Mouse (Mus musculus): Measurements from ENCODE around the gene Khdc4.
A peak's percentile ranks its signal among the peaks of the same experiment; 100 is the strongest.

Gene Khdc4

DNA sequence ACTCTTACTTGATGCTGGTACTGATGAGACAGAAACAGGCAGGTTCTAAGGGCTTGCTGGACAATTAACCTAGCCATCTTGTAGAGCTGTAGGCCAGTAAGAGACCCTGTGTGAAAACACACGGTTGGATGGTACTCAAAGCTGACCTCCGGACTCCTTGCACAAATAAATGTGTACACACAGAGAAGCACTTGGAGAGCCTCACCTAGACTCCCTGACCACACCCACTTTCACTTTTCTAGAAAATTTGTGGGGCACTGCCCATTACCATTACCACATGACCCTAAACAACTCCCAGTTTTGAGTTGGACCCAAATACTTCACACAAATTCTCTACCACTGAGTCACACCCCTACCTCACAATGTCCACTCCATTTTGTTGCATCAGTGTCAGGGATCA is 51.0 kb downstream of the Khdc4 start:
- DNase-seq (ENCODE audit: low read depth): no peak

DNA sequence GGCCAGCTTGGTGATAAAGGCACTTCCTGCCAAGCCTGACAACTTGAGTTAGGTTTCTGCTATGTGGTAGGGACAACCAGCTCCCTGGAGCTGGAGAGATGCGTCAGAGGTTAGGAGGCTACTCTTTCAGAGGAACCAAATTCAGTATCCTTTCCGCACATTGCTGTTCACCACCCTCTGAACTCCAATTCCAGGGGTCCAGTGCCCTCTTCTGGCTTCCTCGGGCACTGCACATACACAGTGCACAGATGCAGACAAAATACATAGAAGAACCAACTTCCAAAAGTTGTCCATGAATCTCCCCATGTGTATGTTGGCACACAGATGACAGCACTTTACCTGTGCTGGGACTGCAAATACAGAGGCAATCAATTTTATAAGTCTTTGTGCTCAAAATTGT is 53.0 kb downstream of the Khdc4 start:
- DNase-seq (ENCODE audit: low read depth): peak; percentile 79

DNA sequence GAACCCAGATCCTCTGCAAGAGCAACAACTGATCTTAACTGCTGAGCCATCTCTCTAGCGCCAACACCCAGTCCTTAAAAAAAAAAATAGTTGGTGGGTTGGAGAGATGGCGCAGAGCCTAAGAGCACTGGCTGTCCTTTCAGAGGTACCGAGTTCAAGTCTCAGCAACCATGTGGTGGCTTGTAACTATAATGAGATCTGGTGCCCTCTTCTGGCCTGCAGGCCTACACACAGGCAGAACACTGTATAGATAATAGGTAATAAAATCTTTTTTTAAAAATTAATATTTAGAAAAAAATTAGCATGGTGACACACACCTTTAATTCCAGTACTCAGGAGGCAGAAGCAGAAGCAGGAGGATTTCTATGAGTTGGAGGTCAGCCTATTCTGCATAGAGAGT is 54.5 kb downstream of the Khdc4 start:
- DNase-seq (ENCODE audit: low read depth): no peak

DNA sequence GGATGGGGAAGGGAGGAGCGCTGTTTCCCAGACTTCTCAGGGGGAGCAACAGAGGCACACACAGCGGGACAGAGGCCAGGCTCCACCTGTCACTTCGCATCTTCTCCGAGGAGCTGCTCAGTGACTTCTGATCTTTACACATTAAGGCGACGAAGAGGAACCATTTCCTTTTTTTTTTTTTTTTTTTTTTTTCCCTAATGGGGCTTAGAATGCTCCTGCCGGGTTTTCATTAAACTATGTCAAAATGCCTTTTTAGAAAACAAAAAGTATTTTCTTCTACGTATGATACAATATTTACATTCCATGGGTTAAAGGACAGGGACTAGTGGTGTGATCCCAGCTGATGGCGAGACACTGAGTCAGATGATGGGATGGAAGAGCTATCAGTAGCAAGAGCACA is 59.9 kb downstream of the Khdc4 start:
- no peak for DNase-seq (ENCODE audit: low read depth)

DNA sequence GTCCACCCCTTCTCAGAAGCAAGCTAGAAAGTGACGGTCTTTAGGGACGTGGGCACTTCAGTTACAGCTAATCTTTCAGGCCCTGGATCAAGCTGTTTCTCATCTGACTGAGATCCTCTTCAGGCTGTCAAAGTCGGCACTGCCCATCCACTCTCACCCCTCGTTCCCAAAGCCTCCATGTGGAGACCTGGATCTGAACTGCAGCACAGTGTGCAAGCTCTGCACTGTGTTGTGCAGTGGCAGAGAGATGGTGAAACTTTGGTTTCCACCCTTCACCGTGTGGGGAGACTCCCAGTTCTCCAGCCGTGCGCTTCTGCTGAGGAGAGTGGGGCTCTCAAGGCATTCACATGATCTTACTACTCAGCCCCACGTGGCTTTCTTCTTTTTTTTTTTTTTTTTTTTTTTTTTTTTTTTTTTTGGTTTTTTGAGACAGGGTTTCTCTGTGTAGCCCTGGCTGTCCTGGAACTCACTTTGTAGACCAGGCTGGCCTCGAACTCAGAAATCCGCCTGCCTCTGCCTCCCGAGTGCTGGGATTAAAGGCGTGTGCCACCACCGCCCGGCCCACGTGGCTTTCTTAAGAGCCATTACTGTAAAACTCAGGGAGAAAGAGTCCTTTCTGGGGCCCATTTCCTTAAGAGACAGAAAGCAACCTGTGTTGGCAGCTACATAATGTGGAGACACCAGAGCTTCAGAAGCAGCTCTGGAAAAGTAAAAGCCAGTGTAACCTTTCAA is 60.7 kb downstream of the Khdc4 start:
- DNase-seq (ENCODE audit: low read depth): no peak

DNA sequence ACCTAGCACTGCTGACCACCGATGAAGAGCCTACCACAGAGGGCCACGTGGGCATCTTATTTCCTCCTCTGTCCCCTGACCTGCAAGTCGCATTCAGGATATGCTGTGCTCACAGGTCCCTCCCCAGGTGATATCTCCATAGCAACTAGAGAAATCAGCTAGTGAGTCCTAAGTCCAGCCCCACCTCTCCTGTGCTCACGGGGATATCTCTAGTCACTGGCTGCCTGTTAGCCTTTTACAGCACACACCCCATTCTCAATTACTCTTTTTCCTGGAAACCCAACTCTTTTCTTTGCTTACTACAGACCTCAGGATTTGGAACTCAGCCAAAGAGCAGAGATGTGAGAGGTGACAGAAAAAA is 61.2 kb downstream of the Khdc4 start:
- DNase-seq (ENCODE audit: low read depth): no peak

DNA sequence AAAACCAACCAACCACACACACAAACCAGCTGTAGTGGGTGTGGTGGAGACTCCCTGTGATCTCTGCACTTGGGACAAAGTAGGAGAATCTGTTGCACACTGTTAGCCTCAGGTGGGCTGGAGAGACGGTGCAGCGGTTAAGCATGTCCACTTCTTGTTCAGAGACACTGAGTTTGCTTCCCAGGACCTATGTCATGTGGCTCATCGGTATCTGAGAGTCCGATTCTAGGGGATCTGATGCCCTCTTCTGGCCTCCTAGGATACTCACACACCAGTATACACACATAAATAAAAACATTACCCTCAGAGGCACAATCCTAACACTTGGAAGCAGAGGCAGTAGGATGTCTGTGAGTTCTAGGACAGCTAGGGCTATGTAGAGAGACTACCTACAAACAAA is 68.7 kb downstream of the Khdc4 start:
- peak; percentile 23 for DNase-seq (ENCODE audit: low read depth)

DNA sequence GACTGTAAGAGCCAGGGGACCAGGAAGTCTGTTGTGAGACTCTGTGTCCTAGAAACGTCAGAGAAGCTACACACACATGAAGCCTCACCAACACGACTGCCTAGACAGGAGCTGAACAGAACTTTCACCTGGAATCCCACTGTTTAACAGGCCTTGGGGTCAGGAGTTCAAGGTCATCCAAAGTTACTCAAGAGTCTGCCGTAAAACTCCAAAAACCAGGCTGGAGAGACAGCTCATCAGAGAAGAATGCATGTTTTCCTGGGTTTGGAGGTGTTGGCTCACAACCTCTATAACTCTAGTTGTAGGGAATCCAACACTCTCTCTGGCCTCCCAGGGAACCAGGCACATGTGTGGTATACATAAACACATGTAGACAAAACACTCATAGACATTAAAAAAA is 69.9 kb downstream of the Khdc4 start:
- DNase-seq (ENCODE audit: low read depth): no peak

DNA sequence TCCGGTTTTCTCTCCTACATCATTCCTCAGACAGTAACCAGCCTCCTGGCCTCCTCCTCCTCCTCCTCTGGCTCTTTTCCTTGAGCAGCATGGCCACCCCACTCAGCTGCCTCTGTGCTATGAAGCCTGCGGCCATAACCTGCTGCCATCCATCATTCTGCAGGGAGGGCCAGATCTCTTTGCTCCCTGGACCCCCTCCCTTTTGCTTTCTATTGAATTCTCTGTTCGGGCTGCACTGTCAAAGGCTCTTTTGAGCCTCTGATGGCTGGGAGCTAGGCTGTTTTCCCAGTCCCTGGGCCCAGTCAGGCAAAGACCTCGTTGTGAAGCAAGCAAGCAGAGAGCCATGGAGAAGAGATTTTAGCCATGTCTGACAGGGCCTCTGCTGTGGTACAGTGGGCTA is 70.7 kb downstream of the Khdc4 start:
- DNase-seq (ENCODE audit: low read depth): no peak

DNA sequence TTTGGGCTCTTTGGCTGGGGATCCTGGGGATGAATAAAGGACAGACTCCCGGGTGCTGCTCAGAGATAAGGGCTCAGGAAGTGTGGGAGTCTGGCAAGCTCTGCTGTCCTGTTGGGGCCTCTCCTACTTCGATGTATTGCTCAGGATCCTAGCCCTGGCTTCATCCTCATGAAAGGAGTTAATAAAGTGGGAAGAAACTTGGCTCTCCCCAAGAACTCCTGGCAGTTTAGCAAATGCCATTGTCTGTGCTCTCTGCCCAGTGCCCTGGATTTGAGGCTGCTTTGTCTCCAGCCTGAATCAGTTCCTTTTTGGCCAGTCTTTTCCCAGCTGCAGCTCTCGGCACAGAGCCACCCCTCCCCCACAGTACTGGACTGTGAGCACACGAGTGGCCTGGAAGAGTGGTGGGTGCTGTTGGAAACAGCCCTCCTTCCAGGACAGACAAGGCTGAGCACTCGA is 72.5 kb downstream of the Khdc4 start:
- DNase-seq (ENCODE audit: low read depth): no peak

DNA sequence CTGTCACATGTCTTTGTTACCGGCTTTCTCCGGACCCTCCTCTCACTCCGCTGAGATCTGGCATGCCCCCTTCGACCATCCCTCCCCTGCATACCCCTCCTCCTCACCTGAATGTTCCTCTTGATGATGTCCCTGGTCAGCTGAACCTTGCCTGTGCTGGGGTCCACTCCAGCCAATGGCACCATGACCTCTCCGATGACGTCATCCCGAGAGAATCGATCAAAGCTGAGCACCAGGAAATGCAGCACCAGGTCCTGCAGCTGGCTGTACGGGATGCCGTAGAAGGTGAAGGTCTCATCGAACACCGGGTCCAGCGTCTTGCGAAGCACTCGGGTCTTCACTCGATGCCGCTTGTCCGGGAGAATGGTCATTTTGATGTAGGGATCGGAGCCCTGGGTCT is 76.0 kb downstream of the Khdc4 start:
- DNase-seq (ENCODE audit: low read depth): no peak

DNA sequence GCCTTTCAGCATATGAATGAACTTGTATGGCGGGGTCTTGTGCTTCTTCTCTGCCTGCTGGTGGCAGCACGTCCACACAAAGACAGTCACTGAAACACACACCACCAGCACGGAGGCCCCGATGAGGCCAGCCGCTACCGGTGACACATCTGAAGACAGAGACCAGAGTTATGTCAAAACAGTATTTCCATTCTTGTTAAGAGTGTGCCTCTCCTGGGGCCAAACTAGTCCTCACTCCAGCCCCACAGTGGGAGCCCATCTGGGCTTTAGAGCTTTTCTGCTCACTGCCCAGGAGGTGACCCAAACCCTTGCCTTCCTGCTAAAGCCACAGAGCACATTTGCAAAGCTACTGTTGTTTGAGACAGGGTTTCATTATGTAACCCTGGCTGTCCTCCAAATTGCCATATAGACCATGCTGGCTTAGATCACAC is 76.8 kb downstream of the Khdc4 start:
- DNase-seq (ENCODE audit: low read depth): peak; percentile 42
